Mouse (Mus musculus) embryonic facial prominence, embryonic 14.5 days (tissue): ENCODE data around the gene Ntan1. TPM values are rescaled to one million over a fixed set of nuclear protein-coding genes. Genes with fewer than 3 reads are reported as not detected.
"Not testable (repeated sequence)": the region's sequence is repeated elsewhere in the genome, so short reads cannot be mapped to it uniquely, and the experiment has no call there.

Experiments
- ATAC-seq: fragments of 200-750 bp; cut with Nextera tagmentation; 2 replicates; pipeline ENCODE4 v1.8.0; 2017; ENCODE audit warnings: low read depth, moderate number of reproducible peaks, moderate TSS enrichment
- DNase-seq: peaks from one replicate; pipeline ENCODE4 v3.0.0-alpha.2; 2015; ENCODE audit warnings: low spot score
- H3K27ac ChIP-seq: fragments of 300-500 bp; sonication (generic); replicated peaks from 2 replicates; pipeline ENCODE4 v1.5.1; 2014; ENCODE audit warnings: low read depth, mild to moderate bottlenecking, low read length, moderate library complexity
- H3K27me3 ChIP-seq: fragments of 300-500 bp; sonication (generic); replicated peaks from 2 replicates; pipeline ENCODE4 v1.6.1; 2014; ENCODE audit warnings: low read length; ENCODE audit not compliant: control insufficient read depth, insufficient read depth
- H3K36me3 ChIP-seq: fragments of 300-500 bp; sonication (generic); 2 replicates; pipeline ENCODE4 v1.6.1; 2014; ENCODE audit warnings: low read length, mixed read lengths; ENCODE audit not compliant: control insufficient read depth, insufficient read depth
- H3K4me1 ChIP-seq: fragments of 300-500 bp; sonication (generic); 2 replicates; pipeline ENCODE4 v1.6.1; 2014; ENCODE audit warnings: antibody characterized with exemption, low read length; ENCODE audit not compliant: control insufficient read depth, insufficient read depth
- H3K4me2 ChIP-seq: fragments of 300-500 bp; sonication (generic); 2 replicates; pipeline ENCODE4 v1.6.1; 2014; ENCODE audit warnings: low read depth, mild to moderate bottlenecking, low read length, moderate library complexity, mixed read lengths
- H3K4me3 ChIP-seq: fragments of 300-500 bp; sonication (generic); 2 replicates; pipeline ENCODE4 v1.5.1; 2014; ENCODE audit warnings: low read depth, mild to moderate bottlenecking, low read length
- H3K9ac ChIP-seq: fragments of 300-500 bp; sonication (generic); 2 replicates; pipeline ENCODE4 v1.6.1; 2014; ENCODE audit warnings: low read depth, mild to moderate bottlenecking, low read length, moderate library complexity, mixed read lengths
- H3K9me3 ChIP-seq: fragments of 300-500 bp; sonication (generic); 2 replicates; pipeline ENCODE4 v1.6.1; 2016; ENCODE audit warnings: low read length; ENCODE audit not compliant: control insufficient read depth
- WGBS: fragments of 180-500 bp; shearing (Covaris S2); extraction: QIAGEN DNeasy Blood & Tissue Kit; methylation state at CpG from one replicate; pipeline ENCODE4 v1.1.7; 2014; 5-methylcytosine and 5-hydroxymethylcytosine counted together
- polyA plus RNA-seq: library from polyadenylated mRNA; unstranded; fragments of >200 nt; fragmentation: Nextera tagmentation; extraction: Ambion mirVana; gene quantifications from 2 replicates; pipeline ENCODE4 v1.2.1, GENCODE M21; 2014

The Ntan1 gene
- polyA plus RNA-seq: 176 and 178 TPM in 2 replicates

DNA sequence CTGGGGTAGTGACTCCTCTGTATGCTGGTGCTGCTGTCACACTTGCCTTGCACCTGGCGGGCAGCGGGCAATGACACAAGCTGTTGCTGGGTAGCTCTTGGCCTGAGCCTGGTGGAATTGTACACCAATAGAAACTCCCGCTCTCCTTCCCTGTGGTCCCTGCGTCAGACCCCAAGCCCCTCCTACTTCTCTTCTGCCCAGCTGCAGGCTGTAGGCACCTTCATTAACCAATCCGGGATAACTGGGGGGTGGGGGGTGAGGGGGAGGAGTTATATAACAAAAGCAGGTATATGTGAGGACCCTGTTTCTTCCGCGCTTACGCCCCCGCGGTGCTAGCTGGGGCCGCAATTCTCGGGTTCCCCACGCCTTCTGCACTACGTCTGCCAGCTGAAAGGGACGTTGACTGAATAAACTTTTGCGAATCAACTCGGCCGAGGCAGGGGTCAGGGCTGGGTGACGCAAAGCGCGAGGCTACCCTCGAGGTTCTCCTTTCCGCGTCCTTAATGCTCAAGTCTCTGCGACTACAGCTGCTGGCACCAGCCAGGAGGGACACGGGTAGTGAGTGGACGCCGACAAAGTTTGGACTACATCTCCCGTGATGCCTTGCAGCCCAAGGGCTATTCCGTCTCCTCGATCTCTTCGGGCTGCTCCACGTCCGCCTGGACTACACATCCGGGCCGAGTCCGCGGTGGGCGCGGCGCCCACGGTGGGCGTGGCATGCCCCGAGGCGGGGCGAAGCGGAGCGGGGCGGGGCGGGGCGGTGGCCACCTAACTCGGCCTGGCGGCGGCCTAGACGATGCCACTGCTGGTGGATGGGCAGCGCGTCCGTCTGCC lies at the start of gene Ntan1:
Gene Ntan1, plus strand, starts transcription at position 286 of the 834 bp plus-strand sequence.
- H3K9me3 ChIP-seq: no peaks in the 10 kb centered on the region
- peak within 1 kb of the TSS; percentile 82 for H3K4me3 ChIP-seq
- H3K36me3 ChIP-seq: peaks cover 19% of the 10 kb centered on the region
- peak within 1 kb of the TSS; percentile 96 for H3K27ac ChIP-seq
- DNase-seq: peak; percentile 98
- ATAC-seq: peak; percentile 95
- H3K27me3 ChIP-seq: no peaks in the 10 kb centered on the region
- WGBS: 0% methylated on average over 30 of the region's 58 CpGs
- peaks cover 13% of the 10 kb centered on the region for H3K4me1 ChIP-seq
- H3K4me2 ChIP-seq: peak within 1 kb of the TSS; percentile 71
- H3K9ac ChIP-seq: peak within 1 kb of the TSS; percentile 92

DNA sequence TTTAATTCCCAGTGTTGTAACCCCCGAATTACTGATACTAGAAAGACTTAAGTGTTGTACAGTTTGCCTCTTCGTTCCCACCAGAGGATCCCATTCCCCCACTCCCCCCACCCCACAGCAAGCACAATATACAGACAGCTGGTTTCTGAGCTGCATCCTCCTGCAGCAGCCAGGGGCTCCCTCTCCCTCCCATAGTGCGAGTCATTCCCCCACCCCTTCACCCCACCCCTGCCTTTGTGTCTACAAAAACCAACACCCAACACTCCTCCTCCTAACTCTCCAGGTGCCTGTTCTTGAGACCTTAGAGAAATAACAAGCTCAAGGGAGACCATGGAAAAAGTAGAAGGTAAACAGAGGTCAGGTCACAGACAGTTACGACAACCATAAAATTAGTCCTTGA lies 47.0 kb upstream of the Ntan1 start:
- not testable (repeated sequence) for DNase-seq, H3K4me1 ChIP-seq, H3K9ac ChIP-seq, H3K4me3 ChIP-seq, ATAC-seq, H3K4me2 ChIP-seq, H3K9me3 ChIP-seq, H3K27me3 ChIP-seq, H3K36me3 ChIP-seq, H3K27ac ChIP-seq
- 73% methylated on average over 4 of the region's 4 CpGs for WGBS

DNA sequence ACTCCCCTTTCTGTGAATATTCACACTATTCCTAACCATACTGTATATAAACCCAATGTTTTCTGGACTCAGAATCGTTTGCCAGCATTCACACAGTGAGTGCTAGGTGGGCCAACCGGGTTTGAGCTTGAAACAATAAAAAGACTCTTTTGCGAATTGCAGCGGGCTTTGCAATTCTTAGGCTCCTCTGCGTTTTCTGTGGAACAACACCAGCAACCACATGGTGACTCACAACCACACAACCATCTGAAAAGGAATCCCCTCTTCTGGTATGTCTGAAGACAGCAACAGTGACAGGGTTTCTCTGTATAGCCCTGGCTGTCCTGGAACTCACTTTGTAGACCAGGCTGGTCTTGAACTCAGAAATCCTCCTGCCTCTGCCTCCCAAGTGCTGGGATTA lies 46.6 kb upstream of the Ntan1 start:
- not testable (repeated sequence) for H3K4me1 ChIP-seq, DNase-seq

DNA sequence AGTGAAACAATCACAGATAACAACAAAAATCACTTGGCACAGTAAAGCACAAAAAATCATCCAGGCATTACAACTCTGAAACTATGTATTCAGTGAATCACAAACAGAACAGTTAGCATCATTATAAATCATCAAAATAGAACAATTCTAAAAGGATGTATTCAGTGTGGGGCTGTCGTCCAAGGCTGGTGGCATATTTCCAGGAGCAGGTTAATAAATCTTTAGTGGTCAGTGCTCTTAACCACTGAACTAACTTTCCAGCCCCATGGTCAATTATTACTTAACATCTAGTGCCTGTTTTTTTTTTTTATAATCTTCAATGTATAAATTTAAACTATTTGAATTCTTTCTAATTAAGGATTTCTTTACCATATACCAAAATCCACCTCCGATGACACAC lies 44.6 kb upstream of the Ntan1 start:
- 92% methylated on average over 2 of the region's 2 CpGs for WGBS
- H3K9me3 ChIP-seq, H3K9ac ChIP-seq, H3K27me3 ChIP-seq, H3K4me2 ChIP-seq, H3K36me3 ChIP-seq, DNase-seq, ATAC-seq, H3K4me3 ChIP-seq, H3K4me1 ChIP-seq, H3K27ac ChIP-seq: not testable (repeated sequence)

More for the DNA sequence above, 46.6 kb upstream of the Ntan1 start:
- not testable (repeated sequence) for H3K27ac ChIP-seq, ATAC-seq, H3K36me3 ChIP-seq, H3K4me3 ChIP-seq, H3K4me2 ChIP-seq, H3K9ac ChIP-seq, H3K27me3 ChIP-seq, H3K9me3 ChIP-seq
- WGBS: 82% methylated on average over 5 of the region's 5 CpGs

DNA sequence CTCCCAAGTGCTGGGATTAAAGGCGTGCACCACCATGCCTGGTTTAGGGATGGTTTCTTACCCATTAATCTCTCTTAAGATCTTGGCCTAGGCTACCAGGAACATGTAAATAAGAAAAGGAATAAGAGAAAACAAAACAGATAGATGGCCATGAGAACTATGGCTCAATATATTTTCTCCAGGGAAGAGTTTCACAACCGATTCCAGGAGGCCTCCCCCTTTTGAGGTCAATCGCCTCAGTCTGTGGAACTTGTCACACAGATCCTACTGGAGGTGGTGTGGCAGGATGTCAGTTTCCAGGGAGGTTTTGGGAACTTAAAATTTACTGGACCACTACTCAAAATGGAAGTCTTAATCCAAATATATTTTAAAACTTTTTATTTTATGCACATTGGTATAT lies 44.0 kb upstream of the Ntan1 start:
- H3K36me3 ChIP-seq, ATAC-seq, H3K4me2 ChIP-seq, H3K27ac ChIP-seq, H3K27me3 ChIP-seq, H3K4me1 ChIP-seq, H3K4me3 ChIP-seq, DNase-seq, H3K9ac ChIP-seq: not testable (repeated sequence)
- peaks cover 11% of the 10 kb centered on the region; the same call in 1 of the 2 replicates for H3K9me3 ChIP-seq
- WGBS: 89% methylated on average over 3 of the region's 3 CpGs

DNA sequence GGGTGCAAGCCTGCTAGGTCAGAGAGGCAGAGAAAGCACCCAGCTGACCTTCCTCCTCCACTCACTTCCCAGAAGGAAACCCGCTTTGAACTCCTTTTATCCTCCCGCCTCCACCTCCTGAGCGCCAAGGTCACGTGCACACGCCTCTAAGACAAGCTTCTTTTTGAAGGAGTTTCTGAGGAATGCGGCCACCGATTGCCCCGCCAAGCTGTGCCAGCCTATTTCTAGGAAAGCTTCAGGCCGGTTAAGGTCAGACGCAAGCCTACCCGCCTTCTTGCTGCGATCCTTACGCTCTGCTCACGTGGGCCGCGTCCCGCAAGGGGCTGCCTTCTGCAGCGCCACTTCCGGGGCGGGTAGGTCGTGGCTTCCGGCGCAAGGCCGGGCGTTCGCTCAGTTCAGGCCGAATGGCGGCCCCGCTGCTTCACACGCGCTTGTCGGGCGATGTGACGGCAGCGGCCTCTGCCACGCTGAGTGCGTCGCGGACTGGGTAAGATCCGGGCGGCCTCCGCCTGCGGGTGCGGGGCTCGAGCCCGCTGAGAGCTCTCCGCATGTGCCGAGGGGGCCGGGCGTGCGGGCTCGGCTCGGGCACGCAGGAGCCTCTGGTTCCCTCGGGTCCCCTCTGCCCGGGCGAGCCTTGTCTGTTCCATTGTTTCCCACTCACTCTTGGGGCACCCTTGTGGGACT lies 38.1 kb upstream of the Ntan1 start, which contains the start of gene Rrn3:
Gene Rrn3, plus strand, starts transcription at position 356 of the 684 bp plus-strand sequence.
- H3K9ac ChIP-seq: peak within 1 kb of the TSS; percentile 89
- H3K4me1 ChIP-seq: peaks cover 14% of the 10 kb centered on the region
- H3K4me2 ChIP-seq: peak within 1 kb of the TSS; percentile 82
- peak within 1 kb of the TSS; percentile 87 for H3K27ac ChIP-seq
- WGBS: under 1% methylated on average over 45 of the region's 57 CpGs
- H3K36me3 ChIP-seq: peaks cover 20% of the 10 kb centered on the region
- DNase-seq (peak; percentile 95), ATAC-seq (peak; percentile 99)
- H3K9me3 ChIP-seq: peaks cover 11% of the 10 kb centered on the region; the same call in 1 of the 2 replicates
- H3K27me3 ChIP-seq: no peaks in the 10 kb centered on the region
- H3K4me3 ChIP-seq: peak within 1 kb of the TSS; percentile 85

DNA sequence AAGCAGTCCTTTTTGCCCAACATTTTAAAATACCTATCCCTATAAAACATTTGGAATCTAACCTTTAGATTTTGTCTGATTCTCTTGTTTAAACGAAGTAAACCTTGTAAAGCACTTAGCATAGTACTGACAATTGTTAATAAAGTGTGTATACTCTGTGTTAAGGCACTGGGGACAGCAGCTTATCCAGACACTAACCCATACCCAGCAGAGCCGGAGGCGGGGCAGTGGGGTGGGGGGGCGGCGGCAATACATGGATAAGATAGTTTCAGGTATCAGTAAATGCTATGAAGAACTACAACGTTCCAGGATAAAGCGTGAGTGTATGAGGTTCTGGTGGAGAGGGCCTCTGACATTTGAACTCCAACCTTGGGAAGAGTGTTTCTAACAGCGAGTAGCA lies 37.4 kb upstream of the Ntan1 start:
- peak overlapping the region; percentile 85 for H3K4me3 ChIP-seq
- peaks cover 14% of the 10 kb centered on the region for H3K4me1 ChIP-seq
- H3K9me3 ChIP-seq: peaks cover 11% of the 10 kb centered on the region; the same call in 1 of the 2 replicates
- H3K9ac ChIP-seq: peak overlapping the region; percentile 89
- peaks cover 27% of the 10 kb centered on the region for H3K36me3 ChIP-seq
- H3K27me3 ChIP-seq: no peaks in the 10 kb centered on the region
- WGBS: 26% methylated on average over 8 of the region's 8 CpGs
- no peak for ATAC-seq
- no peak for DNase-seq
- peak overlapping the region; percentile 87; the same call in 1 of the 2 replicates for H3K27ac ChIP-seq
- H3K4me2 ChIP-seq: peak overlapping the region; percentile 82

DNA sequence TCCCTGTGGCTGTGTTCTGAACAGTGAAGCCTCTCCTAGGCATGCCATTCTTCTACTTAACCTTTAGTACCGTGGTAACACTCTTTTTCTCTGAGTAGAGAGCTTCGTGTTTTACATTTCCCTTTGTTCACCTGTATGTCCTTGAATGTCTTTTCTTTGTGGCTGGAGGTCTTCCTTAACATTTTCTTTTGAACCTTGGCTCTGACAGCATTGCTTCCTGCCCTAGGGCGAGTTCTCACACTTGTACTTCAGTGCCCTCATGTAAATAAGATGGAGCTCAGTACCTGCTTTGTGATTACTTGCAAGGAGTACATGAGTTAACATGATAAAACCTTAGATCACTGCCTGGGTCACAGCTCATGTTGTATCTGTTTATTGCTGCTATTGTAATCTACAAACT lies 32.7 kb upstream of the Ntan1 start:
- ATAC-seq (no peak), DNase-seq (no peak)
- H3K36me3 ChIP-seq: peaks cover 73% of the 10 kb centered on the region
- no peak overlapping the region for H3K9ac ChIP-seq
- H3K4me3 ChIP-seq: no peak overlapping the region
- no peaks in the 10 kb centered on the region for H3K9me3 ChIP-seq
- H3K27ac ChIP-seq: no peak overlapping the region
- H3K4me2 ChIP-seq: no peak overlapping the region
- 80% methylated on average over 3 of the region's 3 CpGs for WGBS
- peaks cover 9% of the 10 kb centered on the region for H3K4me1 ChIP-seq
- H3K27me3 ChIP-seq: no peaks in the 10 kb centered on the region
